ENCODE assay signal across 9 mouse cellular contexts in genomic region chr7:139581801-139582571, GRCm38 (mm10). TPM values are rescaled to one million over a fixed set of nuclear protein-coding genes. Genes with fewer than 3 reads are reported as not detected.
DNase-seq lines count a peak whose midpoint lies in the region; ATAC-seq and TF ChIP-seq lines count a peak whose summit lies in the region.
"Had no signal": no experiment of that assay in that cellular context is flagged by ENCODE, and none has a peak within 500 bp of the region (broad histone marks: within the 10 kb centered on the region; RNA-seq: fewer than 3 reads in every experiment).

No protein-coding gene starts in this region.

- H3K36me3 ChIP-seq in forebrain, embryonic 15.5 days = no peaks in the 10 kb centered on the region
- H3K36me3 ChIP-seq in neural tube, embryonic 14.5 days (ENCODE audit: control insufficient read depth, insufficient read depth, low read length) = no peaks in the 10 kb centered on the region

- H3K27ac ChIP-seq in layer of hippocampus, adult 2 months = peak overlapping the region; percentile 46; the same call in 1 of the 2 replicates
- no peak overlapping the region for H3K27ac ChIP-seq in forebrain, embryonic 15.5 days (replicated peaks)
- H3K27ac ChIP-seq in neural tube, embryonic 14.5 days (ENCODE audit: low read depth, low read length) = no peak overlapping the region

- WGBS in forebrain, embryonic 15.5 days = under 1% methylated on average over 82 of the region's 82 CpGs
- under 1% methylated on average over 72 of the region's 82 CpGs for WGBS in neural tube, embryonic 14.5 days

- H3K9ac ChIP-seq in forebrain, embryonic 15.5 days (replicated peaks) = no peak overlapping the region
- no peak overlapping the region for H3K9ac ChIP-seq in neural tube, embryonic 14.5 days (replicated peaks; ENCODE audit: low read depth, low read length)

- no peak for DNase-seq in layer of hippocampus, adult 2 months (ENCODE audit: low spot score in 2 of 2)
- DNase-seq in layer of hippocampus, adult 11-12 months (ENCODE audit: low spot score) = no peak
- peak; percentile 24 for DNase-seq in adrenal gland, postnatal 25 days
- DNase-seq in kidney, postnatal 14 days = peak; percentile 17
- DNase-seq in thymus, postnatal 0 days (ENCODE audit: low spot score) = no peak
- DNase-seq in spleen, postnatal 10 days (ENCODE audit: low spot score in 2 of 2) = no peak

- ATAC-seq in forebrain, embryonic 15.5 days (replicated peaks) = peak; percentile 42
- no peak for ATAC-seq in neural tube, embryonic 14.5 days (ENCODE audit: low read depth)

- peaks cover 91% of the 10 kb centered on the region for H3K27me3 ChIP-seq in forebrain, embryonic 15.5 days
- peaks cover 83% of the 10 kb centered on the region for H3K27me3 ChIP-seq in neural tube, embryonic 14.5 days (ENCODE audit: control insufficient read depth, insufficient read depth, low read length)

- peaks cover 25% of the 10 kb centered on the region for H3K4me1 ChIP-seq in forebrain, embryonic 15.5 days
- peaks cover 15% of the 10 kb centered on the region; the same call in 1 of the 2 replicates for H3K4me1 ChIP-seq in neural tube, embryonic 14.5 days (ENCODE audit: control insufficient read depth, insufficient read depth, low read length)

- no peaks in the 10 kb centered on the region for H3K9me3 ChIP-seq in forebrain, embryonic 15.5 days
- no peaks in the 10 kb centered on the region for H3K9me3 ChIP-seq in neural tube, embryonic 14.5 days (ENCODE audit: control insufficient read depth, low read length)

- TF ChIP-seq CTCF in layer of hippocampus, adult 2 months (conservative IDR thresholded peaks at IDR 0.05) = no peak

- H3K4me2 ChIP-seq in forebrain, embryonic 15.5 days (replicated peaks) = peak overlapping the region; percentile 41
- peak overlapping the region; percentile 43 for H3K4me2 ChIP-seq in neural tube, embryonic 14.5 days (ENCODE audit: low read depth, low read length)

- peak overlapping the region; percentile 11 for H3K4me3 ChIP-seq in layer of hippocampus, adult 2 months
- peak overlapping the region; percentile 30 for H3K4me3 ChIP-seq in forebrain, embryonic 15.5 days
- H3K4me3 ChIP-seq in neural tube, embryonic 14.5 days (ENCODE audit: low read depth, low read length) = peak overlapping the region; percentile 26

RNA-seq across cellular contexts. Expression of gene Nkx6-2, which starts 0.6 kb away (rescaled TPM):
- 1 to 10 TPM; 8.0 to 8.2 TPM for total RNA-seq in layer of hippocampus, adult 2 months (2021)
- total RNA-seq in adrenal gland, postnatal 25 days (2021) = not detected in 2 replicates
- 0.68 and 0.75 TPM in 2 replicates for polyA plus RNA-seq in forebrain, embryonic 15.5 days (2015; fragmentation: Nextera tagmentation; extraction: Ambion mirVana)
- polyA plus RNA-seq in neural tube, embryonic 14.5 days (2014; fragmentation: Nextera tagmentation; extraction: Ambion mirVana) = 5.6 and 6.1 TPM in 2 replicates
- 2.5 and 2.9 TPM in 2 replicates for polyA plus RNA-seq in thymus, postnatal 0 days (2015; fragmentation: Nextera tagmentation; extraction: Ambion mirVana)
- total RNA-seq: liver, adult 2 months had no signal
- polyA plus RNA-seq: liver, adult 2 months had no signal

Comparison
In these comparisons a context has a peak if more than half of its experiments do, and no peak if none do; other contexts are left out.
1. DNase-seq: peak in adrenal gland, postnatal 25 days (single experiment) and kidney, postnatal 14 days (single experiment); none in layer of hippocampus, adult 2 months (0 of 2), layer of hippocampus, adult 11-12 months (single experiment), thymus, postnatal 0 days (single experiment) and spleen, postnatal 10 days (0 of 2).
2. Peak in every context shown above with its lines, with median percentiles within 50 percentile points of each other: H3K4me3 ChIP-seq.